Mouse (Mus musculus): Measurements from ENCODE around the gene Cldn13. TPM values are rescaled to one million over a fixed set of nuclear protein-coding genes. Genes with fewer than 3 reads are reported as not detected.

Cldn13 gene
- total RNA-seq, 2 experiments from 2014 or later, result 2.9 to 7.8 TPM

DNA sequence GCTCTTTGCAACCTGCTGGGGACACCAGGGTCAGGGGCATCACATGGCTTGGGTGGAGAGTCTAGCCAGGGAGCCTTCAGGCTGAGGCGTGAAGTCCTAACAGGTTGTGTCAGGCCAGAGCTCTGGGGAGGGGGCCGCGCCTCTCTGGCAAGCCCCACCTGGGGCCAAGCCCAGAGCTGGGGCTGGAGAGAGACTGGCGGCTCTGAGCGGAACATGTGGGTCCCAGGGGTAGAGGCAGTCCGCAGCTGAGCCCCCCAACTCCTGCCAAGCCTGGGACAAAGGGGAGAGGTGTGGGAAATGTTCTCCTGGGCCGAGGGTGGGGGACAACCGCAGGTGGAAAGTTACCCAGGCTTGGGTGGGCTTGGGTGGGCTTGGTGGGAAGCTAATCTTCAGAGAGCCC lies 18.4 kb downstream of the Cldn13 start:
- ATAC-seq (ENCODE audit: poor library complexity, severe bottlenecking), result no peak

- no peak for ATAC-seq (ENCODE audit: poor library complexity, severe bottlenecking)
Measured at GRCm38 (mm10) chr5:134895291-134895690, 20.0 kb downstream of the Cldn13 start.

DNA sequence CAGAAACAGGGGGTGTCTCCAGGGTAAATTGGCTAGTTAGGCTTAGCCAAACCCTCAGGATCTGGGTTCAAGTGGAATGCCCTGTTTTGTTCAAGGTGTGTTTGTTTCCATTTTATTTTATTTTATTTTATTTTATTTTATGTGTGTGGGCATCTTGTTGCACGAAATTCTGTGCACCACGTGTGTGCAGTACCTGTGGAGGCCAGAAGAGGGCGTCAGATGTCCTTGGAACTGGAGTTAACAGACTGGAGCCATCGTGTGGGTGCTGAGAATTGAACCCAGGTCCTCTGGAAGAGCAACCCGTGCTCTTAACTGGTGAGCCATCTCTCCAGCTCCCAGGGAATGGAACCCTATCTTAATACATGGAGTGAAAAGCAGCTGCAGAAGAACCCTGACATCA lies 22.6 kb downstream of the Cldn13 start:
- no peak for ATAC-seq (ENCODE audit: poor library complexity, severe bottlenecking)

- no peak for ATAC-seq (ENCODE audit: poor library complexity, severe bottlenecking)
Measured at GRCm38 (mm10) chr5:134891552-134891951, 23.8 kb downstream of the Cldn13 start.

DNA sequence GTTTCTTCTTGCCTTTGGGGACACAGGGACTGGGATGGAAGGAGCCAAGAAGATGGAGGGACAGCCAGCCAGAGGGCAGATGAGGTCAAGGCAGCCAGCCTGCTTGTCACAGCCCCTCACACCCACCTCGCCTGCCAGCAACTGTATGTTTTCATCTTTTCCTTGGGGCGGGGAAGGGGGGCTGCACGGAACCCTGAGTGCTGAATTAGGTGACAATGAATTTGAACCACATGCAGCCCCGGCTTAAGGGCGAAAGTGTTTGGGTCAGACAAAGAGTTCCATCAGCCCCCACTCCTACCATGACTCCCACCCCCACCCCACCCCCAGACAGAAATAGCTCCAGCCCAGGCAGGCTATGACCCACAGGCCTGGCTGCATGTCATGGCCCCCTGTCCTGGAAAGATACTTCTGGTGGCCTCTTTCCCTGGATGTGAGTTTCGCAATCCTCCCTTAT lies 24.7 kb downstream of the Cldn13 start:
- ATAC-seq (ENCODE audit: poor library complexity, severe bottlenecking), result no peak

GRCm38 (mm10) chr5:134888505-134888904 lies 26.8 kb downstream of the Cldn13 start:
- no peak for ATAC-seq (ENCODE audit: poor library complexity, severe bottlenecking)

DNA sequence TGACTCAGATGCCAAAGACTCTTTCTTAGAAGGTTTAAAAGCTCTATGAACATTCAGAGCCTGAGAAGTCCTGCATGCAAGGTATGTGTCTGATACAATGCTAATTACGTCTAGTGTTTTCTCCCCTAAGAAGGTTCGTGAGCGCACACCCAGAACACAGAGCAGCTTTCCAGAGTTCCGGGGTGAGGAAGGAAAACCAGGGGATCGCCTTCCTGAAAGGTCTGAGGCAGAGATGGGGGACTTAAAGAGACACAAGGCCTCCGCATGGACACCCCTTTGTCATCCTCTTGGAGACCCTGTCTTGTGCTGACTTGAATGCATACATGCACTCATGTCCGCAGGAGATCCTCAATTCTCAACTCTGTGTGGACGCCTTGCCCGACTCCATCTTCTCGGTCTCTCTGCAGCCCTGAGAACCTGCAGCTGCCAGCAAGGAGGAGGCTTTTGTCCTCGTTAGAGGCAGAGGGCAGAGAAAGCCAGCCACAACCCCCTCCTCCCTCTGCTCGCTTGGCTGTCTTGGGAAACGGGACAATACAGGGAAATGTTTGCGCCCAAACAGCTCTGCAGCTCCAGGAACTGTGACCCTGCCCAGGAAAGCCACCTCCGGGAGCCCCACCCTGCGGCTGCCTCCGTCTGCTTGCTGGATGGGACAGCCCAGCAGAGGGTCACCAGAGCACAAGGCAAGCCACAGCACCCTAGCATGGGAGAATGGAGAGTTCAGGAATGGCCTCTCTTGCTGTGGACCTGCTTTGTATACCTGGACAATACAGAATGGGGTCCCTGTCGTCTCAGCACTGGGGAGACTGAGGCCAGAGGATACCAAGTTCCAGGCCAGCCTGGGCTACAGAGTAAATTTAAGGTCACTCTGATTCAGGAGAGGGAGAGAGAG lies 27.6 kb downstream of the Cldn13 start:
- no peak for ATAC-seq (ENCODE audit: poor library complexity, severe bottlenecking)

GRCm38 (mm10) chr5:134883077-134883476 lies 32.2 kb downstream of the Cldn13 start:
- no peak for ATAC-seq (ENCODE audit: poor library complexity, severe bottlenecking)

GRCm38 (mm10) chr5:134876801-134877200 lies 38.5 kb downstream of the Cldn13 start:
- ATAC-seq (ENCODE audit: poor library complexity, severe bottlenecking), result no peak

GRCm38 (mm10) chr5:134875245-134875644 lies 40.1 kb downstream of the Cldn13 start:
- no peak for ATAC-seq (ENCODE audit: poor library complexity, severe bottlenecking)

DNA sequence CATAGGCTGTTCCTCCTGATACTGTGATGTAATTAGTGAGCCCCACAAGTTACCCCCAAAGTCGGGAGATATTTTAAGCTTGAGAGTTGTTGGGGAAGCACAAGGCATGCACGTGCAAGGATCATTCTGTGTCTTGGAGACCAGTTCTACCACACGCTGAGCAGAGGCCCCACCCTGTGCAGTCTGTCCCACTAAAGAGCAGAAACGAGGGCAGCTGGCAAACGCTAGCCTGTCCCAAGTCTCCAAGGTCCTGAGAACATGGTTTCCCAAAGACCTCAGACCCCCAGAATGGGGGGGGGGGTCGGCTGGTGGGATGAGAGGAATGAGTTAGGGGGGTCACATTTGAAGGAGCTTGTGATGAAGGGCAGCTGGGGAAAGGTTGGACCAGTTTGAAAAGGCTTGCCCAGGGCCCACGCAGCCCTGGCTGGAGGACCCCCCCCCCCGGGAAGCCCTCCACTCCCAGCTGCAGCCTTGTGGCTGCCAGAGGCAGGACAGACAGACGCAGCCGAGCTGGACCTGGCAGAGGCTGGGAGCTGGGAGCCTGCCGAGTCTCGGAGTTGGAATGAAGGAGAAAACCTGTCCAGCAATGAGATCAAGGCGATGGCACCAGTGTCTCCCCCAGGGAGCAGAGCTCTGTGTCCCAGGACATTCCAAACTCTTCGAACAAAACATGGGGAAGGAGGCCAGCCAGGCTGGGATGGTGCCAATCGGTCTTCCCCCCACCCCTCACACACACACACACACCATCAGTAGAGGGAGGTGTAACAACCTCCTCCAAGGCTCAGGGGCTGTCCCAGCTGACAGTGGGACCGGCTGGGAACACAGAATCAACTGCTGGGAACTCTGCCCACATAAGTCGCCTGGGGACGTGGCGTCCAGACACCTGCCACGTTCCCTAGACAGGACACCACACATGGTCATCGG lies 41.1 kb downstream of the Cldn13 start:
- no peak for ATAC-seq (ENCODE audit: poor library complexity, severe bottlenecking)

GRCm38 (mm10) chr5:134873034-134873433 lies 42.3 kb downstream of the Cldn13 start:
- no peak for ATAC-seq (ENCODE audit: poor library complexity, severe bottlenecking)

DNA sequence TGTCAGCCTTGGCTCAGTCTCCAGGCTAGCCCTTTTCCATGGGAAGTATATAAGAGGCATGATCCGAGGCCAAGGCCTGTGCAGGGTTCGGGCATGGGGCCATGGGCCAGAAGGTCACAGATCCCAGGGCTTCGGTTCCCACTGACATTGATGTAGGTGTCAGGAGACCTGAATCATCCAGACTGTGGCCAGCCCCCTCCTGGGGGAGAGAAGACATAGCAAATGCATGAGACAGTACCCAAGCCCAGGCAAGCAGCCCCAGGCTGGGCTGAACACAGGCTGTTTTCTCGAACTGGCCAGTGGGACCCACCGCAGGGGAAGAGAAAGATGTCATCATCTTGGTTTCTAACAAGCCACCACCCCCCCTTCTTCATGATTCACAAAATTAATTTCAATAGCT lies 42.7 kb downstream of the Cldn13 start:
- no peak for ATAC-seq (ENCODE audit: poor library complexity, severe bottlenecking)

DNA sequence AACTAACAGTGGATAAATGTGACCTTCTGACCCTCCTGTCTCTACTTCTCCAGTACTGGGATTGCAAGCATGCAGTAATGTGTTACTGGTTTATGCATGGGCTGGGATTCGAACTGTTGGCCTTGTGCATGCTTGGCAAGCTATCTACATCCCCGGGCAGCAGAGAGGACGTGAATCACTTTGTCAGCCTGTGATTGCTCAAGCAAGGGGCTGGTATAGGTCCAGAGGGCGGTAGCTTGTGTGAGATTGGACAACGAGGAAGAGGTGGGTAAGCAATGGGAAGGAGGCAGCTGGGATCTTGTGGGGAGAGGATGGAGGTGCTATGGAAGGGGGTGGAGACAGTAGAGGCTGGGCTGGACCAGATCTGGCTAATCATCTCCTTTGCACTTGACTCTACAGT lies 46.8 kb downstream of the Cldn13 start:
- ATAC-seq (ENCODE audit: poor library complexity, severe bottlenecking), result no peak

GRCm38 (mm10) chr5:134867320-134868144 lies 47.8 kb downstream of the Cldn13 start:
- ATAC-seq (ENCODE audit: poor library complexity, severe bottlenecking), result no peak

DNA sequence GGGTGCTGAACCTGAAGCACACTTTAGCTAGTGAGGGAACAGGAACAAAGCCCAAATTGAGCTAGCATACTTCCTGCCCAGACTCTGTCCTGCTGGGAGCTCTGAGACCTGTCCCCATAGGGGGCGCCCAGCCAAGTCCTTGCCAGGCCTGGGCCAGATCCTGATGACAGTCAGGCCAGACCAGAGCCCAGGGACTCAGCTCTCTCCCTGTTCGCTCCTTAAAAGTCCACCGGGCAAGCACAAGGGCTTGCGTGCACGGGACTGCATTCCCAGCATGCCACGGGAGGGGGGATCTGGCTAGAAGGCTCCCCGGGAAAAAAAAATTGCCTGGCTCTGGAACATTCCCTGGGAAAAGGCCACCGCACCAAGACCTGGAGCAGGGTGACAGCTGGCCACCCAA lies 50.2 kb downstream of the Cldn13 start:
- no peak for ATAC-seq (ENCODE audit: poor library complexity, severe bottlenecking)

Other genes with a start within 250 kb of the Cldn13 start
- gene Limk1, start 226.9 kb downstream of the Cldn13 start, total RNA-seq (2015), result 9.5 and 11.8 TPM in 2 replicates
- gene Limk1, start 226.9 kb downstream of the Cldn13 start, total RNA-seq (2017), result 7.5 and 8.3 TPM in 2 replicates
- gene Eln, start 168.2 kb downstream of the Cldn13 start, total RNA-seq (2015), result not detected in 2 replicates
- gene Eln, start 168.2 kb downstream of the Cldn13 start, total RNA-seq (2017), result not detected in 2 replicates
- not detected in 2 replicates for gene Tmem270, start 8.8 kb downstream of the Cldn13 start, total RNA-seq (2015)
- not detected in 2 replicates for gene Tmem270, start 8.8 kb downstream of the Cldn13 start, total RNA-seq (2017)
- 0.46 and 3.0 TPM in 2 replicates for gene Mettl27, start 16.8 kb upstream of the Cldn13 start, total RNA-seq (2015)
- 0.89 and 1.3 TPM in 2 replicates for gene Mettl27, start 16.8 kb upstream of the Cldn13 start, total RNA-seq (2017)
- not detected in 2 replicates for gene Cldn4, start 31.4 kb upstream of the Cldn13 start, total RNA-seq (2015)
- gene Cldn4, start 31.4 kb upstream of the Cldn13 start, total RNA-seq (2017), result not detected in 2 replicates
- not detected in 2 replicates for gene Cldn3, start 70.7 kb upstream of the Cldn13 start, total RNA-seq (2015)
- not detected in 2 replicates for gene Cldn3, start 70.7 kb upstream of the Cldn13 start, total RNA-seq (2017)
- 52.5 and 55.0 TPM in 2 replicates for gene Abhd11, start 93.6 kb upstream of the Cldn13 start, total RNA-seq (2015)
- gene Abhd11, start 93.6 kb upstream of the Cldn13 start, total RNA-seq (2017), result 22.9 and 32.7 TPM in 2 replicates
- 0.09 TPM in 1 of 2 replicates, not detected in the other for gene Stx1a, start 108.0 kb upstream of the Cldn13 start, total RNA-seq (2015)
- gene Stx1a, start 108.0 kb upstream of the Cldn13 start, total RNA-seq (2017), result not detected in 2 replicates
- 15.5 and 16.3 TPM in 2 replicates for gene Dnajc30, start 148.7 kb upstream of the Cldn13 start, total RNA-seq (2015)
- gene Dnajc30, start 148.7 kb upstream of the Cldn13 start, total RNA-seq (2017), result 3.5 and 10.0 TPM in 2 replicates
- 29.4 and 34.2 TPM in 2 replicates for gene Bud23, start 149.4 kb upstream of the Cldn13 start, total RNA-seq (2015)
- gene Bud23, start 149.4 kb upstream of the Cldn13 start, total RNA-seq (2017), result 24.2 and 27.6 TPM in 2 replicates
- not detected in 2 replicates for gene Vps37d, start 162.7 kb upstream of the Cldn13 start, total RNA-seq (2015)
- not detected in 2 replicates for gene Vps37d, start 162.7 kb upstream of the Cldn13 start, total RNA-seq (2017)
- gene Mlxipl, start 174.4 kb upstream of the Cldn13 start, total RNA-seq (2015), result 0.05 and 0.31 TPM in 2 replicates
- gene Mlxipl, start 174.4 kb upstream of the Cldn13 start, total RNA-seq (2017), result 0.45 and 0.62 TPM in 2 replicates
- gene Tbl2, start 234.1 kb upstream of the Cldn13 start, total RNA-seq (2015), result 5.5 and 5.7 TPM in 2 replicates
- gene Tbl2, start 234.1 kb upstream of the Cldn13 start, total RNA-seq (2017), result 12.6 and 15.0 TPM in 2 replicates

Measured in megakaryocyte, adult 5-6 weeks (primary cell).